Mouse (Mus musculus): Measurements from ENCODE around the gene Sox6. TPM values are rescaled to one million over a fixed set of nuclear protein-coding genes. Genes with fewer than 3 reads are reported as not detected.

Gene Sox6
- total and polyA plus RNA-seq, 3 experiments, result 0.09 to 1.3 (median 0.90) TPM

DNA sequence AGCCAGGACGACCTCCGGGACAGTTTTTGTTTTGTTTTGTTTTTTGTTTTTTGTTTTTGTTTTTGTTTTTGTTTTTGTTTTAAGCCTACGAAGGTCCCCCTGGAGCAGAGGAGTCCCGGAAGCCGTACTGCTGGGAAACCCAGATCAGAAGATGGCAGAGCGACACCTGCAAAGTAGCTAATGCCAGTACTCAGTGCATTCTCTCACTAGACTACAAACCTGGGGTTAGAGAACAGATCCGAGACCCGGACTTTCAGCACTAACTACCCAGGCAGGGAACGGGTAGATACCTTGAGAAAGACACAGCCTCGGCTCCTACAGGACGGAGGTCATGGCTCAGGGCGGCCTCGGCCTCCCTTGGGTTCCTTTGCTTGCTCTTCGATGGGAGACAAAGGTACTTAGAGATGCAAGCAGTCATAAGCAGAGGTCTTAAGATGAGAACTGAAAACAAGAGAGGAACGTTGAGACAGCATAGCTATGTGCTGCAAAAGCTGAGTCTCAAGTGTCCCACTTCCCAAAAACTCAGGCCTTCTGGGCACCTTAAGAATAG lies 1.9 kb upstream of the Sox6 start:
- Histone ChIP-seq H3K9me3 (replicated peaks; ENCODE audit: low read length) (no peaks in the 10 kb centered on the region), H3K4me2 (ENCODE audit: insufficient read depth, low read depth, poor library complexity, severe bottlenecking) (peak overlapping the region; percentile 76; the same call in 1 of the 2 replicates), H3K9ac (ENCODE audit: insufficient read depth, low read depth) (no peak overlapping the region), H3K4me1 (ENCODE audit: control insufficient read depth in 1 of 2, insufficient read depth in 2 of 2) (peaks cover 2 to 21% of the 10 kb centered on the region in 2 experiments; a peak in 3 of 4 replicates), H3K36me3 (replicated peaks in 1 of 2; ENCODE audit: control insufficient read depth in 1 of 2, insufficient read depth in 1 of 2, low read length in 1 of 2) (no peaks in the 10 kb centered on the region), H3K4me3 (replicated peaks in 1 of 3; ENCODE audit: low read depth in 2 of 3, low read length in 2 of 3, poor library complexity in 1 of 3) (no peak overlapping the region), H3K27ac (ENCODE audit: insufficient read depth, low read depth) (no peak overlapping the region), H3K79me2 (replicated peaks; ENCODE audit: control insufficient read depth, extremely low read depth, insufficient read depth, poor library complexity, severe bottlenecking) (no peaks in the 10 kb centered on the region), H3K27me3 (replicated peaks) (peaks cover 37% of the 10 kb centered on the region)
- in situ Hi-C loops (cut with MboI; ENCODE audit: low pct_ligation_motif_present, low pct_unique_long_range_greater_than_20kb, low sequenced_read_pairs), result loop anchor here (25.0 kb wide), 2 partner anchors 828 to 1128 kb away; no protein-coding TSS in a partner anchor
- no peak for DNase-seq (ENCODE audit: extremely low read depth)
- TF ChIP-seq USF2 (conservative IDR thresholded peaks at IDR 0.05; ENCODE audit: low read depth, low read length) (no peak), ZC3H11A (IDR thresholded peaks at IDR 0.05; ENCODE audit: low read depth, low read length) (no peak), RCOR1 (conservative IDR thresholded peaks at IDR 0.05; ENCODE audit: low read depth, low read length) (no peak), BHLHE40 (IDR thresholded peaks at IDR 0.05; ENCODE audit: low read depth, low read length) (no peak), CHD1 (IDR thresholded peaks at IDR 0.05; ENCODE audit: low read depth, low read length) (no peak), ZKSCAN1 (IDR thresholded peaks at IDR 0.05; ENCODE audit: borderline replicate concordance, low read depth, low read length) (no peak), UBTF (IDR thresholded peaks at IDR 0.05; ENCODE audit: low read depth, low read length) (no peak), MAZ (IDR thresholded peaks at IDR 0.05; ENCODE audit: low read depth, low read length) (no peak), ETS1 (conservative IDR thresholded peaks at IDR 0.05; ENCODE audit: low read depth, low read length) (no peak), ZNF384 (IDR thresholded peaks at IDR 0.05; ENCODE audit: low read depth, low read length) (no peak), SIN3A (IDR thresholded peaks at IDR 0.05; ENCODE audit: low read length) (no peak), E2F4 (IDR thresholded peaks at IDR 0.05; ENCODE audit: insufficient replicate concordance, low read depth, low read length) (no peak), EP300 (IDR thresholded peaks at IDR 0.05; ENCODE audit: low read length) (no peak), JUND (conservative IDR thresholded peaks at IDR 0.05; ENCODE audit: low read depth, low read length) (no peak), MYC (IDR thresholded peaks at IDR 0.05; ENCODE audit: low read depth, low read length) (no peak), USF1 (IDR thresholded peaks at IDR 0.05; ENCODE audit: low read depth, low read length) (no peak)
- dilution Hi-C loops (cut with MboI; ENCODE audit: extremely low pct_ligation_motif_present, extremely low pct_unique_long_range_greater_than_20kb, low sequenced_read_pairs), result no loop called here

DNA sequence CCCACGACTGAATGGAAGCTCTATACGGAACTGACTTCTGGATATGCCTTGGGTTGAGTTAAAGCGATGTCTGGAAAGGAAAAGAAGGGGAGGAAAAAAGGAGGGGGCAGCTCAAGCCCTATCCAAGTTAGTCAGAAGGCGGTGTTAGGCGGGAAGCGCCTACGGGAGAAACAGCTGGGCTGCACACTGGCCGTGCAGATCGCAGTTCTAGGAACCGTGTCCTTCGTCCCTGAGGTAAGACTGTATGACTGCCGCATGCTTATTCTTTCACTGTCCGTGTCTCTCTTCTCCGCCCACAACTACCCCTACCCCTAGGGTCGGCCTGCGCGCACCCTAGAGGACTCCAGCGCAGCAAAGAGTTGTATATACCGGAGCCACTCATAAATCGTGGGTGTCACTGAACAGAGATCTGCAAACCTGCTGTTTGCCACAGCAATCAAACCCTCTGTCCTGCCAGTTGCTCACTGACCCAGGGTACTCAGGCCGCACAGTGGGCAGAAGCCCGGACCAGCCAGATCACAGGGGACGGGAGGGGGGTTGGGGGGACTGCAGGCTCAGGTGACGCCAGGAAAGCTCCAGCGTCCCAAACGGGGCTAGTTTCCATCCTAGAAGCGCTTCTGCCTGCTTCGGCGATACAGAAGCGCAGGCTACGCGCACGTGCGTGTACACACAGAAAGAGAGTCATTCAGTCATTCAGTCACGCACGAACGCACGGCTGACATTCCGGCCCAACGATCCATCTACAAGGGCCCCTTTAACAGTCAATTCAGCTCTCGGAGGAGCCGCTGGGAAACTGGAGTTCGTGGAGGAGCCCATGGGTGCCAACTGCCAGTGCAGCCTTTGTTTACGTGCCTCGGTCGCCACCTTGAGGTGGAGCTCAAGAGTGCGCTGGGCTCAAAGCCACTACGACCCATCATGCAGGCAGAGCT lies 1.2 kb upstream of the Sox6 start:
- peaks cover 41% of the 10 kb centered on the region for H3K27me3 ChIP-seq (replicated peaks)

More for the DNA sequence above, 1.2 kb upstream of the Sox6 start:
- Histone ChIP-seq H3K79me2 (replicated peaks; ENCODE audit: control insufficient read depth, extremely low read depth, insufficient read depth, poor library complexity, severe bottlenecking) (no peaks in the 10 kb centered on the region), H3K4me1 (ENCODE audit: control insufficient read depth in 1 of 2, insufficient read depth in 2 of 2) (peaks cover 0 to 14% of the 10 kb centered on the region in 2 experiments; a peak in 2 of 4 replicates), H3K9me3 (replicated peaks; ENCODE audit: low read length) (no peaks in the 10 kb centered on the region), H3K27ac (ENCODE audit: insufficient read depth, low read depth) (no peak overlapping the region), H3K9ac (ENCODE audit: insufficient read depth, low read depth) (no peak overlapping the region; the same call in 1 of the 2 replicates), H3K4me2 (ENCODE audit: insufficient read depth, low read depth, poor library complexity, severe bottlenecking) (peak overlapping the region; percentile 76), H3K36me3 (replicated peaks in 1 of 2; ENCODE audit: control insufficient read depth in 1 of 2, insufficient read depth in 1 of 2, low read length in 1 of 2) (no peaks in the 10 kb centered on the region), H3K4me3 (replicated peaks in 1 of 3; ENCODE audit: low read depth in 2 of 3, low read length in 2 of 3, poor library complexity in 1 of 3) (peak overlapping the region; percentile 16 to 60 (median 49))
- DNase-seq (ENCODE audit: extremely low read depth), result peak; percentile 66
- in situ Hi-C loops (cut with MboI; ENCODE audit: low pct_ligation_motif_present, low pct_unique_long_range_greater_than_20kb, low sequenced_read_pairs) (loop anchor here (25.0 kb wide), 2 partner anchors 828 to 1128 kb away; no protein-coding TSS in a partner anchor), dilution Hi-C loops (cut with MboI; ENCODE audit: extremely low pct_ligation_motif_present, extremely low pct_unique_long_range_greater_than_20kb, low sequenced_read_pairs) (no loop called here)
- TF ChIP-seq RAD21 (IDR thresholded peaks at IDR 0.05; ENCODE audit: low read depth, low read length) (peak; percentile 87), BHLHE40 (IDR thresholded peaks at IDR 0.05; ENCODE audit: low read depth, low read length) (peak; percentile 92), SMC3 (IDR thresholded peaks at IDR 0.05; ENCODE audit: low read depth, low read length) (peak; percentile 62), GABPA (IDR thresholded peaks at IDR 0.05; ENCODE audit: insufficient replicate concordance, low read depth, low read length) (no peak), EP300 (IDR thresholded peaks at IDR 0.05; ENCODE audit: low read length) (no peak), JUND (conservative IDR thresholded peaks at IDR 0.05; ENCODE audit: low read depth, low read length) (no peak), MYC (IDR thresholded peaks at IDR 0.05; ENCODE audit: low read depth, low read length) (0 out of 2 replicates have a peak, but pooled peaks have one; percentile 42), MAX (IDR thresholded peaks at IDR 0.05; ENCODE audit: low read length) (peak; percentile 46; the same call in 1 of the 2 replicates), CTCF (conservative IDR thresholded peaks at IDR 0.05 in 1 of 2, IDR thresholded peaks at IDR 0.05 in 1 of 2; ENCODE audit: low read depth in 2 of 2, low read length in 2 of 2) (peak in 1 of 2 experiments; percentile 81; a peak in 2 of 4 replicates), MEF2A (IDR thresholded peaks at IDR 0.05; ENCODE audit: borderline replicate concordance, low read depth, low read length) (no peak), KAT2A (IDR thresholded peaks at IDR 0.05; ENCODE audit: insufficient replicate concordance, low read length) (no peak), JUN (IDR thresholded peaks at IDR 0.05; ENCODE audit: insufficient read depth, low read depth, low read length) (no peak), ZMIZ1 (IDR thresholded peaks at IDR 0.05; ENCODE audit: low read depth, low read length) (no peak), USF1 (IDR thresholded peaks at IDR 0.05; ENCODE audit: low read depth, low read length) (no peak), HCFC1 (IDR thresholded peaks at IDR 0.05; ENCODE audit: low read depth, low read length) (no peak)
